Mouse (Mus musculus) adrenal gland, postnatal 36 days (tissue): ENCODE measurements around the gene Cast. TPM values are rescaled to one million over a fixed set of nuclear protein-coding genes. Genes with fewer than 3 reads are reported as not detected.

Source experiments
- DNase-seq, 2 experiments: peaks; one replicate each; pipeline ENCODE4 v3.0.0; 2021; ENCODE audit warnings: mixed read lengths in 1 of 2
- long read RNA-seq, 2 experiments: library from polyadenylated mRNA; stranded (forward); transcript quantifications; one replicate each; pipeline ENCODE4 v2.0.0; 2021; ENCODE audit warnings: borderline sequencing depth in 2 of 2
- total RNA-seq, 2 experiments: library from RNA; stranded (reverse); gene quantifications; 2 replicates each; pipeline ENCODE4 v1.2.3; 2021

The Cast gene
- total RNA-seq: 10 to 100 TPM; 68.6 to 73.7 TPM
- long read RNA-seq, experiment 1, full-length matches to known transcripts: 13 of 43 reads
- long read RNA-seq, experiment 1, partial matches to known transcripts: 9 of 43 reads
- long read RNA-seq, experiment 1, other reads (novel, unspliced or antisense): 21 of 43 reads
- long read RNA-seq, experiment 2, full-length matches to known transcripts: 5 of 16 reads
- long read RNA-seq, experiment 2, partial matches to known transcripts: 0 of 16 reads
- long read RNA-seq, experiment 2, other reads (novel, unspliced or antisense): 11 of 16 reads

GRCm38 (mm10) chr13:74808152-74808929, at the start of gene Cast:
TSS of gene Cast (minus strand) at chr13:74808810.
- peak; percentile 73 to 77 for DNase-seq

GRCm38 (mm10) chr13:74854338-74855047, 45.9 kb upstream of the Cast start:
- peak; percentile 67 to 82 for DNase-seq

- no peak for DNase-seq
These were observed 42.2 kb upstream of the Cast start for GRCm38 (mm10) chr13:74850823-74851222.

GRCm38 (mm10) chr13:74845886-74846285, 37.3 kb upstream of the Cast start:
- no peak for DNase-seq

- no peak for DNase-seq
These were observed 25.9 kb upstream of the Cast start for GRCm38 (mm10) chr13:74834543-74834942.

- DNase-seq: no peak
These were observed 13.5 kb upstream of the Cast start for GRCm38 (mm10) chr13:74822095-74822494.

GRCm38 (mm10) chr13:74815753-74816152, 7.1 kb upstream of the Cast start:
- no peak for DNase-seq

GRCm38 (mm10) chr13:74807446-74808151, 1.0 kb downstream of the Cast start:
- peak; percentile 89 to 91 for DNase-seq

- no peak for DNase-seq
These were observed 1.7 kb downstream of the Cast start for GRCm38 (mm10) chr13:74806934-74807333.

GRCm38 (mm10) chr13:74794435-74794834, 14.2 kb downstream of the Cast start:
- no peak for DNase-seq

- DNase-seq: no peak
These were observed 20.9 kb downstream of the Cast start for GRCm38 (mm10) chr13:74787681-74788080.

GRCm38 (mm10) chr13:74772151-74772550, 36.5 kb downstream of the Cast start:
- DNase-seq: no peak

GRCm38 (mm10) chr13:74770480-74770879, 38.1 kb downstream of the Cast start:
- peak; percentile 95 for DNase-seq

GRCm38 (mm10) chr13:74769871-74770270, 38.7 kb downstream of the Cast start:
- no peak for DNase-seq

GRCm38 (mm10) chr13:74767186-74767585, 41.4 kb downstream of the Cast start:
- no peak for DNase-seq

GRCm38 (mm10) chr13:74762741-74763140, 45.9 kb downstream of the Cast start:
- no peak for DNase-seq

GRCm38 (mm10) chr13:74759152-74759551, 49.5 kb downstream of the Cast start:
- DNase-seq: no peak

GRCm38 (mm10) chr13:74743219-74743618, 65.4 kb downstream of the Cast start:
- no peak for DNase-seq

GRCm38 (mm10) chr13:74736396-74736795, 72.2 kb downstream of the Cast start:
- DNase-seq: no peak

- DNase-seq: no peak
These were observed 72.8 kb downstream of the Cast start for GRCm38 (mm10) chr13:74735834-74736233.

- DNase-seq: no peak
These were observed 74.9 kb downstream of the Cast start for GRCm38 (mm10) chr13:74733726-74734125.

- no peak for DNase-seq
These were observed 89.6 kb downstream of the Cast start for GRCm38 (mm10) chr13:74719002-74719401.
